Mouse (Mus musculus) CH12.LX (cell line): ENCODE data around the gene Gm37240.

Source experiments
- CTCF ChIP-seq, 2 experiments: IDR thresholded peaks in 1 of 2; conservative IDR thresholded peaks in 1 of 2; 2 replicates each; pipeline ENCODE4 v1.5.1; 2011 to 2012; ENCODE audit warnings: low read depth in 2 of 2, low read length in 2 of 2, improper control_type of control experiment in 1 of 2, inconsistent platforms in 1 of 2, mild to moderate bottlenecking in 1 of 2, moderate library complexity in 1 of 2
- MEF2A ChIP-seq: IDR thresholded peaks from 2 replicates; pipeline ENCODE4 v1.6.1; 2014; ENCODE audit warnings: low read depth, mild to moderate bottlenecking, inconsistent platforms, low read length, improper control_type of control experiment, borderline replicate concordance
- NELFE ChIP-seq: IDR thresholded peaks from 2 replicates; pipeline ENCODE4 v1.6.1; 2011; ENCODE audit warnings: low read depth, low read length, improper control_type of control experiment
- POLR2A ChIP-seq: IDR thresholded peaks from 2 replicates; pipeline ENCODE4 v1.6.1; 2011; ENCODE audit warnings: low read depth, mild to moderate bottlenecking, improper control_type of control experiment, low read length
- RCOR1 ChIP-seq: conservative IDR thresholded peaks from 2 replicates; pipeline ENCODE4 v1.6.1; 2012; ENCODE audit warnings: low read depth, mild to moderate bottlenecking, inconsistent platforms, low read length, improper control_type of control experiment
- ZNF384 ChIP-seq: IDR thresholded peaks from 2 replicates; pipeline ENCODE4 v1.6.1; 2012; ENCODE audit warnings: low read depth, low read length, improper control_type of control experiment, inconsistent platforms

DNA sequence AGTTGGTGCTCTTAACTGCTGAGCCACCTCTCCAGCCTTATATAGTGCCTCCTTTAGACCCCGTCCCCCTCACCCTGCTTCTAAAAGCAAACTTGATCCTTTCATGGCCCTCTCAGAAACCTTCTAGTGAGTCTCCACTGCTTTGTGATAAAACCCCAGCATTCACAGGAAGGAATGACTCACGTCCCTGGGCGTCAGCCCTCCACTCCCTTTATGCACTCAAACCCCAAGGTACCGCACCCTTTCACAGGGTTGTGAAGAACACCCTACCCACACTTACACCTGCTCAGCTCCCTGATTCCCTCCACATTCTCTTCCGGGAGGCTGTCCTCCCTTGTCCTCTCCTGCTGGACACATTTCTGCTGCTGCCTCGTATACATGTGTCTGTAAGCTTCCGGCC, 1268.3 kb downstream of the Gm37240 start:
- TF ChIP-seq CTCF (conservative IDR thresholded peaks at IDR 0.05 in 1 of 2, IDR thresholded peaks at IDR 0.05 in 1 of 2; ENCODE audit: low read depth in 2 of 2, low read length in 2 of 2) (no peak), ZNF384 (no peak), RCOR1 (no peak), NELFE (no peak), MEF2A (no peak), POLR2A (no peak)
